Mouse (Mus musculus) G1E (cell line): ENCODE measurements around the gene Zfp882.

Experiments used
- CTCF ChIP-seq: IDR thresholded peaks from 2 replicates; pipeline ENCODE4 v1.5.1; 2012; ENCODE audit warnings: low read depth, low read length, inconsistent platforms, mixed read lengths
- GATA1 ChIP-seq: IDR thresholded peaks from 2 replicates; pipeline ENCODE4 v1.6.1; 2012; ENCODE audit warnings: borderline replicate concordance, low read length, inconsistent platforms, mixed read lengths

DNA sequence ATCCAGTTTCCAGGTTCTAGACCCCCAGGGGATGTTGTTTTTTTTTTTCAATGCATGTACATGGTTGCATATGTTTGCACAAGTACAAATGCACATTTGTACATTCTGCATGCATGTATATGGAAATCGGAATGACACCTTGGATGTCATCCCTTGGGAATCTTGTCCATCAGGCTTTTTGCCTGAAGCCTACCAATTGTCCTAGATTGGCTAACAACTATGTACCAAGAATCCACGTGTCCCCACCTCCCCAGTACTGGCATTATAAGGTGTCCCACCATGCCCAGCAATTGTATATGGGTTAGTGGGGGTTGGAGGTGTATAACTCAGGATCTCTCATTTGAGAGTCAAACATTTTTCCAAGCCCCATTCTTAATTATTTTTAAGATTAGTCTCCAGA is 3.9 kb downstream of the Zfp882 start:
- TF ChIP-seq CTCF: no peak
- no peak for TF ChIP-seq GATA1
